Mouse (Mus musculus) bone marrow, adult 2 months (tissue): ENCODE results near the gene Il6st.

Source experiments
- CTCF ChIP-seq: fragments of 200-500 bp; IDR thresholded peaks from 2 replicates; pipeline ENCODE4 v1.5.1; 2011; ENCODE audit warnings: low read length, control low read depth; ENCODE audit not compliant: control insufficient read depth, insufficient read depth
- POLR2A ChIP-seq: fragments of 200-500 bp; IDR thresholded peaks from 2 replicates; pipeline ENCODE4 v1.6.1; 2011; ENCODE audit warnings: low read depth, mild to moderate bottlenecking, control low read depth, low read length, borderline replicate concordance; ENCODE audit not compliant: control insufficient read depth

DNA sequence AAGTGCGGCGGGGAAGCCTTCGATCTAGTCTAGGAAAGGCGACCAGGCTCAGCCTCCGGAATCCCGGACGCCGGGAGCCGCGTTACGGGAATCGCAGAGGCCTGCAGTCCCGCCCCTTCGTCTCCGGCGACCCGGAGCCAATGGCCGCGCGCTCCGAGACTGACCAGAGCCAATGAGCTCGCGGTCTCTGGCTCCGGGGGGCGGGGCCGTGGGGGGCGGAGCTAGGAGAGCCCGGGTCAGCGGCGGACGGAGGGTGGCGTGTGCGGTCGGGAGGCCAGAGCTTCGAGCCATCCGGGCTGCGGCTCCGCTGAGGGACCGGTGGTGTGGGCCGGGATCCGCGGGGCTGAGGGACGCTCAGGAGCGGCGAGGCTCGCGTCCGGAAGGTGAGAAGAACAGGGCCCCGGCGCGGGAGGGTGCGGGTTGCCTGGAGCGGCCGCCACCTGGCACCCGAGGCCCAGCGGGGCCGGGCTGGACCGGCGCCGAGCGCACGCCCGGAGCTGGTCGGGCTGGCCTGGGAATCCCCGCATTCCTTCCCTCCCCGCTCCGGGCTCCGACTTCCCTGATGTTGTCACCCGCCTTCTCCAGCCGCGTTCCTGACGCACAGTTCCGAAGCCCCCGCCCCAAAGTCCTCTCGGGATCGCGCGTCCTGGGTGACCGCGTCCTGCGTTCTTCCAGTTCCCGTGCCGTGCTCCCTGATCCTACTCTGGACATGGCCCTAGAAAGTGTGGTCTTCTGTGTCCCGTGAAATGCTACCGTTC is at the start of gene Il6st:
- TF ChIP-seq POLR2A, result peak; percentile 39; the same call in 1 of the 2 replicates
- TF ChIP-seq CTCF, result no peak
